Mouse (Mus musculus) liver, embryonic 13.5 days (tissue): Measurements from ENCODE around the gene Utp11. TPM values are rescaled to one million over a fixed set of nuclear protein-coding genes. Genes with fewer than 3 reads are reported as not detected.
A peak's percentile ranks its signal among the peaks of the same experiment; 100 is the strongest.

Experiments
- ATAC-seq: fragments of 200-750 bp; cut with Nextera tagmentation; 2 replicates; pipeline ENCODE4 v1.8.0; 2017; ENCODE audit warnings: low read depth, mild to moderate bottlenecking, moderate number of reproducible peaks, moderate library complexity
- DNase-seq: peaks from one replicate; pipeline ENCODE4 v3.0.0; 2022
- H3K27ac ChIP-seq: fragments of 300-500 bp; sonication (generic); 2 replicates; pipeline ENCODE4 v1.5.1; 2015; ENCODE audit warnings: moderate library complexity, mild to moderate bottlenecking, inconsistent platforms
- H3K27me3 ChIP-seq: fragments of 300-500 bp; sonication (generic); 2 replicates; pipeline ENCODE4 v1.6.1; 2015; ENCODE audit warnings: mild to moderate bottlenecking, inconsistent platforms
- H3K36me3 ChIP-seq: fragments of 300-500 bp; sonication (generic); 2 replicates; pipeline ENCODE4 v1.6.1; 2015; ENCODE audit warnings: mild to moderate bottlenecking, inconsistent platforms
- H3K4me1 ChIP-seq: fragments of 300-500 bp; sonication (generic); replicated peaks from 2 replicates; pipeline ENCODE4 v1.6.1; 2015; ENCODE audit warnings: inconsistent platforms
- H3K4me2 ChIP-seq: fragments of 300-500 bp; sonication (generic); 2 replicates; pipeline ENCODE4 v1.6.1; 2015; ENCODE audit warnings: inconsistent platforms, mild to moderate bottlenecking, moderate library complexity
- H3K4me3 ChIP-seq: fragments of 300-500 bp; sonication (generic); replicated peaks from 2 replicates; pipeline ENCODE4 v1.5.1; 2015; ENCODE audit warnings: mild to moderate bottlenecking, inconsistent platforms
- H3K9ac ChIP-seq: fragments of 300-500 bp; sonication (generic); 2 replicates; pipeline ENCODE4 v1.6.1; 2015; ENCODE audit warnings: mild to moderate bottlenecking, inconsistent platforms
- H3K9me3 ChIP-seq: fragments of 300-500 bp; sonication (generic); replicated peaks from 2 replicates; pipeline ENCODE4 v1.6.1; 2016; ENCODE audit warnings: inconsistent platforms
- WGBS: fragments of 180-500 bp; shearing (Covaris S2); methylation state at CpG from one replicate; pipeline ENCODE4 v1.1.7; 2015; ENCODE audit not compliant: insufficient replicate concordance; 5-methylcytosine and 5-hydroxymethylcytosine counted together
- polyA plus RNA-seq: library from polyadenylated mRNA; unstranded; fragments of >200 nt; fragmentation: Nextera tagmentation; extraction: Ambion mirVana; gene quantifications from 2 replicates; pipeline ENCODE4 v1.2.1, GENCODE M21; 2015

Utp11 gene
- 37.5 and 48.1 TPM in 2 replicates for polyA plus RNA-seq

DNA sequence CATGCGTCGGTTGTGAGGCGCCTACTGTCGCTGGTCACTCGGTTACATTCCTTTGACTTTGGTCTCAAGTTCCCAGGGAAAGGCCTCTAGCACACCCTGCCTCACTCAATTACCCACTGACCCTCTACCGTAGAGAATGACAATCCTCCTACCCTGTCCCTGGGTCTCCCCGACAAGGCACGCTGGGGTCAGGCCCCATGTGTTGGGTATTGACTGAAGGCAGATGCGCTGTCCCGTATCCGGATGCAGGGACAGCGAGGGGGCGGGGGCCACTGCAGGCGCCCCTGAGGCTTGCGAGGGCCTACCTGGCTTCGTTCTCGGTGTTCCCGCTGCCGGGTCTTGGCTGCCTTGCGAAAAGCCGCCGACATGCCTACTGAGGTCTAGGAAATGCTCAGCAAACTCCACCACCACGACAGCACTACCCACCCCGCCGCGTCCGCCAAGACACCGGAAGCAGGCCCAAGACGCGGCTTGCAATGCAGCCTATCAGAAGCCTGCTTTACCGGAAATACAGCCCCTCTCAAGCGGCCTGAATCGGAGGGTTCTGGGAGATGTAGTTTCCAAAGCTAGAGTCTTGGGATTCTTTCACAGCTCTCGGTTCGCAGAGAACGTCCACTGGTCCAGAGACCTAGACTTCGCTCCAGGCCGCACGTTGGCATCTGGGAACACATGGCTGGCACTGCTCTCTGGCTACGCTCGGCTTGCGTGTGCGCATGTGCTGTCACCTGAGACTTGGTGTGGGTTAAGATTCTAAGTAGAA lies at the start of gene Utp11:
Gene Utp11 (minus strand): TSS at position 466 of the 760 bp plus-strand sequence.
- Histone ChIP-seq H3K4me1 (peaks cover 49% of the 10 kb centered on the region), H3K4me3 (peak within 1 kb of the TSS; percentile 85), H3K4me2 (peak within 1 kb of the TSS; percentile 85), H3K27me3 (no peaks in the 10 kb centered on the region), H3K9ac (peak within 1 kb of the TSS; percentile 87), H3K27ac (peak within 1 kb of the TSS; percentile 60), H3K36me3 (peaks cover 5% of the 10 kb centered on the region; the same call in 1 of the 2 replicates), H3K9me3 (no peaks in the 10 kb centered on the region)
- peak; percentile 95 for ATAC-seq
- DNase-seq = peak; percentile 83
- WGBS = under 1% methylated on average over 43 of the region's 43 CpGs

DNA sequence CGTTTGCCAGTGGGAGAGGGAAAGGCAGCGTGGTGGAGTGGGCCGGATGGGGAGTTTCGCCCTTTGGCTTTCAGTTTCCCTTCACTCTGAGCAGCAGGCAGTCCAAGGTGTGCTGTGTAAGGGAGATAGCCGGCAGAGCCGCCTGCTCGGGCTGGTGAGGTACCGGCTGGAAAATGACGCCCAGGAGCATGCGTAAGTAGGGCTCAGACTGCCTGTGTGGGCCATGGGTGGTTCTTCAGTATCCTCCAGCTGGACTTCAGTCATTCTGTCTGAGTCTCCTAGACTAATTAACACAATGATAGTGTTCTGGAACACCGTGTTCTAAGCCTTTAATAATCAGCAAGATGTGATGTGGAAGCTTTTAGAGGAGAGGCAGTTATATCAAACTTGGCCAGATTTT lies 49.4 kb upstream of the Utp11 start:
- ATAC-seq (no peak), DNase-seq (no peak)
- H3K4me2 ChIP-seq = 0 out of 2 replicates have a peak overlapping the region, but pooled peaks have one; percentile 2
- H3K4me1 ChIP-seq = peaks cover 36% of the 10 kb centered on the region
- no peak overlapping the region for H3K27ac ChIP-seq
- no peak overlapping the region for H3K4me3 ChIP-seq
- H3K9ac ChIP-seq = no peak overlapping the region
- 74% methylated on average over 11 of the region's 11 CpGs for WGBS
- H3K9me3 ChIP-seq = no peaks in the 10 kb centered on the region
- H3K36me3 ChIP-seq = no peaks in the 10 kb centered on the region
- no peaks in the 10 kb centered on the region for H3K27me3 ChIP-seq

DNA sequence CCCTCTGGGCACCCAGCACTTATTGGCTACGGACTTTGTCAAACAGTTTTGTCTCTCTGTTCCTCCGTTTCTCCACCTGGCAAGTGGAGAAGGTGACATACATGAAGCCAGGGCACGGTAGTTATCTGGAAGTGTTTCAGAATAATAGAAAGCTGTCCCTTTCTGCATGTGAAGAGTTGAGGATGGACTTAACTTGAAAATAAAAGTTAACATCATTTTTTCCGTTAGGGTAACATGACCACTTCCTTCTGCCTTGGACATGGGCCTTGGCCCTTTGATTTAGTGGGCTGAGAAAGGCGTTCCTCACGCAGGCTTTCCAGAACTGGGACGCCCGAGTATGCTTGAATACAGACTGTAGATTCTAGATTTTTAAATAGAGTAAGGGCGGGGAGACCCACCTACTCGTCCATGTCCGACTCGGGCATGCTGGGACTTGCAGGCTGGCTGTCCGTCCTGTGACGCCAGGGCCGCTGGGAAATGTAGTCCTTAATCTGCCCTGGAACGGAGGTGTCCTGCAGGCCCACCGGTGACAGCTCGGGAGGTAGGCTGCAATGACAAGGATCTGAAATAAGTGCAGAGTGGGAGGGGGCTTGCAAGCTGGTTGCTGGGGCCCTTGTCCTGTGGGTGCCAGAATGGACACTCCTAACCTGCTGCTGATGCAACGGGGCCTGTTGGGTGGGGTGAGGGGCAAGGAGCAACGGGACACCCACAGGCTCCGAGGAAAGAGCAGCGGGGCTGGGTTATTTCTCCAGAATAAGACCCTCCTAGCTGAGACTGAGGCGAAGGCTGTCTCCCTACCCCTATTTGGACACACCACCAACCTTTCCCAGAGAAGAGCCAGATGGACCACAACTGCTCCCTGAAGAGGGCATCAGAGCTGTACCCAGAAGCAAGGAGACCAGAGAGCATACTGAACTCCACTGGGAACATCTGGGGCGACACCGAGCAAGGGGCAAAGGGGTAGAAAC lies 48.3 kb upstream of the Utp11 start, which contains the start of gene Inpp5b:
Gene Inpp5b (plus strand): TSS at position 475 of the 968 bp plus-strand sequence.
- Histone ChIP-seq H3K4me2 (peak within 1 kb of the TSS; percentile 67), H3K27me3 (no peaks in the 10 kb centered on the region), H3K9me3 (no peaks in the 10 kb centered on the region), H3K4me1 (peaks cover 37% of the 10 kb centered on the region), H3K4me3 (peak within 1 kb of the TSS; percentile 59), H3K27ac (no peak within 1 kb of the TSS), H3K36me3 (no peaks in the 10 kb centered on the region), H3K9ac (peak within 1 kb of the TSS; percentile 67)
- ATAC-seq (peak; percentile 79), DNase-seq (peak; percentile 63)
- 14% methylated on average over 25 of the region's 25 CpGs for WGBS

DNA sequence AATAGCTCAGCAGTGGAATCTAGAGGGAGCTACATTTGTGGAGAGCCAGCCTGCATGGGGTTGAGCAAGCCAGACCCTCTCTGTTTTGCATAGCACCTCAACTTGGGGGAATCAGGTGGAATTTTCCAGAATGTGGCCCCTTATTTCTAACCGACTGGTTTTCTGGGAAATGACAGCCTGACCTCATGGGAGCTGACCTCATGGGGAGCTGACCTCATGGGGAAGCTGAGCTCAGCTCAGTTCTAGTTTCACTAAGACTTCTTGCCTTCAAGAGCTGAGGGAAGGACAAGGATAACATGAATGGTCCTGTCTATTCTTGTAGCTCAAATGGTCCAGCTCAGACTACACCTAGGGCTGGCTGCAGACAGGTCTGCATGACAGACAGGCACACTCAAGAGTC lies 45.4 kb upstream of the Utp11 start:
- Histone ChIP-seq H3K4me3 (no peak overlapping the region), H3K4me1 (peaks cover 37% of the 10 kb centered on the region), H3K27me3 (no peaks in the 10 kb centered on the region), H3K9ac (no peak overlapping the region), H3K27ac (no peak overlapping the region), H3K36me3 (peaks cover under 1% of the 10 kb centered on the region; the same call in 1 of the 2 replicates), H3K4me2 (no peak overlapping the region), H3K9me3 (no peaks in the 10 kb centered on the region)
- DNase-seq = no peak
- ATAC-seq = no peak
- WGBS = 56% methylated on average over 1 of the region's 1 CpGs

DNA sequence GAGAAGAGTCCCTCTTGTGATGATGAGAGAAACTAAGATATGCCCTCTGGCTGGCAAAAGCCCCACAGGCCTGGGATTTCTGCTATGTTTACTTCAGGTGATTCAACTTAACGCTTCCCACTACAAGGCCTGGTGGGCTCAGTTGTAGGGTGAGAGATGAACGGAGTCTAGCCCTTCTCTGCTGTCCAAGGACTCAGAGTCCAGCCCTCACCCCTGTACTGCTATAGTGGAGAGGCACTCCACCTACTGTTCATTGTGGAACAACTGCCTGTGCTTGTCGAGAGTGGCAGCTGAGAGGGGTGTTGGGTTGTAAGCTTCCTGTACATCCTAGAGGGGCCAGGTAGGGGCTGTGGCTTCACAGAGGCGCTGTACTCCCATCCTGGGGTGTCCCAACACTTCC lies 44.6 kb upstream of the Utp11 start:
- 39% methylated on average over 4 of the region's 4 CpGs for WGBS
- no peak overlapping the region for H3K4me2 ChIP-seq

DNA sequence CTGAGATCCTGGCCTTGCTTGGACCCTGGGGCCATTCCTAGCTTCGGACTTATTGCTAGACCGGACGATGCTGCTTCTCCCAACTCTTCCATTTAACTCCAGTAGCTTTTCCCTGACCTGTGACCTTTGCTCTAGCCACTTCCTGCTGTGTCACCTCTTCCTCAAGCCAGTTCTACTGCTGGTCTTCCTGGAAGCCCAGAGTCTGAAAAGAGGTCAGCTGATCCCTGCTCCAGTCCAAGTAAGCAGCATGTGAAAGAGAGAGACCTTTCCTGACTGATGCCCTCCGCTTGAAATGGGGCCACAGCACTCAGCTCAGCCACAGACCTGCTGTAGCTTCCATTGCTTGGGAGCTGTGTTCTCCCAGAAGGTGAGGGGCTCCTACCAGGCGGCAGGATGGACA lies 44.1 kb upstream of the Utp11 start:
- no peak overlapping the region for H3K27ac ChIP-seq
- peaks cover 28% of the 10 kb centered on the region for H3K4me1 ChIP-seq
- no peaks in the 10 kb centered on the region for H3K9me3 ChIP-seq
- H3K9ac ChIP-seq = no peak overlapping the region
- H3K36me3 ChIP-seq = peaks cover 13% of the 10 kb centered on the region
- H3K4me3 ChIP-seq = no peak overlapping the region
- ATAC-seq = no peak
- no peak overlapping the region for H3K4me2 ChIP-seq
- DNase-seq = no peak
- no peaks in the 10 kb centered on the region for H3K27me3 ChIP-seq
- 72% methylated on average over 5 of the region's 5 CpGs for WGBS

More for the DNA sequence above, 44.6 kb upstream of the Utp11 start:
- DNase-seq = no peak
- no peak overlapping the region for H3K4me3 ChIP-seq
- no peak overlapping the region for H3K27ac ChIP-seq
- peaks cover 8% of the 10 kb centered on the region for H3K36me3 ChIP-seq
- ATAC-seq = no peak
- no peaks in the 10 kb centered on the region for H3K9me3 ChIP-seq
- H3K4me1 ChIP-seq = peaks cover 33% of the 10 kb centered on the region
- no peak overlapping the region for H3K9ac ChIP-seq
- no peaks in the 10 kb centered on the region for H3K27me3 ChIP-seq

DNA sequence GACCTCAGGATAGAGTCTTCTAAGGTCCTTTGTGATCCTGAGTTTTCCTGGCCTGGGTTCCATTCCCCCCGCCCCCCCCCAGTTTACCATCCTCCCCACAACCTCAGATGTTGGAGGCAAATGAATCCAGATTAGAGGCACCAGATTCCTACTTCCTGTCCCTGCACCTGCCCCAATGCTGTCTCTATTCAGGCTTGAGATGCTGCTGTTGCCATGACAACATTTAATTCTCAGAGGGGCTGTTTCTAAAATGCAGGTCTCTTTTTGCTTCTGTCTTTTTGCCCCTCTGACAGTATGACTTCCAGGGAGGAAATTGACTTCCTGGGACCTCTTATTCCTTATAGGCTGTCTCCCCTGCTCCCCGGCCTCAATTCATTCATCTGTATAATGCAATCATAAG lies 43.6 kb upstream of the Utp11 start:
- no peak for DNase-seq
- ATAC-seq = no peak
- Histone ChIP-seq H3K9ac (no peak overlapping the region), H3K4me1 (peaks cover 23% of the 10 kb centered on the region), H3K27me3 (no peaks in the 10 kb centered on the region), H3K27ac (no peak overlapping the region), H3K4me2 (no peak overlapping the region), H3K36me3 (peaks cover 18% of the 10 kb centered on the region), H3K4me3 (no peak overlapping the region), H3K9me3 (no peaks in the 10 kb centered on the region)
- 60% methylated on average over 2 of the region's 2 CpGs for WGBS

DNA sequence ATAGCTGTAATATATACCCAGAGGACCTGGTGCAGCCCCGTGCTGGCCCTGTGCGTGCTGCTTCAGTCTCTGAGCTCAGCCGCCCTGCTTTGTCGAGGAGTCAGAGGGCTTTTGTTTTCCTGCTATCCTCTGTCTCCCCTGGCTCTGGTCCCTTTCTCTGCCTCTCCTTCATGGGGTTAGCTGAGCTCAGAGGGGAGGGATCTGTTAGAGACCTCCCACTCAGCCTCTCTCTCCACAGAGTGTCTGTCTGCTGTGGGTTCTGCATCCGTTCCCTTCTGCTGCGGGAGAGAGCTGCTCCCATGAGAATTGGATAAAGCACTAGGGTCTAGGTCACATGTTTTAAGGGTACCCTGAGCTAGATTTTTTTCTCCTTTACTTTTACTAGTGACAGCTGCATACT lies 32.7 kb upstream of the Utp11 start:
- H3K9me3 ChIP-seq = no peaks in the 10 kb centered on the region
- H3K36me3 ChIP-seq = peaks cover 100% of the 10 kb centered on the region
- ATAC-seq = no peak

DNA sequence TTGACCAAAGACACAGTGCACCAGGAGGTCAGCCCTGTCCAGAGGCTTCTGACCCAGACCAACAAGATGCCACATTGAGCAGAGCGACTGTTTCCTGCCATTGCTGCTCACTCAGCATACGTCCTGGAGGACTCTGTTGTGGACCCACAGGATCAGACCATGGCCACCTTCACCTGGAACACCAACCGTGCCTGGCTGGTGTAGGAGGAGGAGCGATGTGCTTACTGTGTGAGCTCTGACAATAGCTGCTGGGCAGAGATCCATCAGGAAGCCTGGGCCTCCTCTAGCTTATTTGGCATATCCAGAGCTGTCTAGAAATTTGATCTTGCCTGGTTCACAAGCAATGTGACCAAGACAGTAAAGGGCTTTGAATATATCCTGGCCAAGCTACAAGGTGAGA lies 25.7 kb upstream of the Utp11 start:
- 90% methylated on average over 4 of the region's 4 CpGs for WGBS
- H3K27me3 ChIP-seq = no peaks in the 10 kb centered on the region
- ATAC-seq (no peak), DNase-seq (no peak)
- no peak overlapping the region for H3K4me3 ChIP-seq
- H3K9ac ChIP-seq = no peak overlapping the region
- no peaks in the 10 kb centered on the region for H3K9me3 ChIP-seq
- no peak overlapping the region for H3K4me2 ChIP-seq
- no peak overlapping the region for H3K27ac ChIP-seq
- H3K36me3 ChIP-seq = peaks cover 83% of the 10 kb centered on the region
- H3K4me1 ChIP-seq = peaks cover 19% of the 10 kb centered on the region

More for the DNA sequence above, 32.7 kb upstream of the Utp11 start:
- no peak overlapping the region for H3K27ac ChIP-seq
- WGBS = 89% methylated on average over 6 of the region's 6 CpGs
- no peaks in the 10 kb centered on the region for H3K4me1 ChIP-seq
- no peak overlapping the region for H3K4me3 ChIP-seq
- no peaks in the 10 kb centered on the region for H3K27me3 ChIP-seq
- DNase-seq = no peak
- no peak overlapping the region for H3K9ac ChIP-seq
- no peak overlapping the region for H3K4me2 ChIP-seq

DNA sequence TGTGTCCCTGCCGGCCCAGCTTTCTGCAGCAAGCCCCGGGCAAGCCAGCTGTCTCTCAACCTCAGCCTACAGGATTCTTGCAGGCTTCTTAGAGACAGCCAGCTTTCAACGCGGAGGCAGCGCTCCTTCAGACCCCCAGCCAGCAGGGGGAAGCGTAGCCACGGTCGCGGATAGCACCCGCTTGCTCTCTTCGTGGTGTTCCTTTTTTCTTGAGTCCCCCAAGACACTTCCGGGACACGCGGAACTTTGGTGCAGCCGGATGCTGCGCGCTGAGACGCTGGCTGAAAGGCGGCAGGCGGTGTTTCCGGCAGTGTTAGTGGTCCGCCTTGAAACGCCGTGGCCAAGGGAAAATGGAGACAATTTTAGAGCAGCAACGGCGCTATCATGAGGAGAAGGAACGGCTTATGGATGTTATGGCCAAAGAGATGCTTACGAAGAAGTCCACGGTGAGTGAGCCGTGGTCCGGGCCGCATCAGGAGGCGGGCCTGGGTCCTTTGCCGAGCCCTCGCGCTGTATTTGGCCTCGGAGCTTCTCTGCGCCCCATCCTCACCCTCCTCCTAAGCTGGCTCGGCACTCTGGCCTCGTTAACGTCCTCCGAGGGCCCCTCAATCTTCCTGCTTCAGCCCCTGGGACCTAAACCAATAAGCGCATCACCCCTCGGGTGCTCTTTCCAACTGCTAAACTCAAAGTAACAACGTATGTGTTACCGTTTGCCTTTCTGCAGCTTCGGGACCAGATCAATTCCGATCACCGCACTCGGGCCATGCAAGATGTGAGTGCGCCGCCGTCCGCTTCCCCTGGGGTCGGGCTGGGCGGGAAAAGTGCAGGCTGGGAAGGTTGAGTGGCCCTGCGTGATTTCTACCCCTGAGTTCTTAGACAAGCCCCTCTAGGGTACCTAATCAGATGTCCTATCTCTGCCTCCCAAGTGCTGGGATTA lies 21.4 kb upstream of the Utp11 start, which contains the start of gene Sf3a3:
Gene Sf3a3 (plus strand): TSS at position 232 of the 937 bp plus-strand sequence.
- Histone ChIP-seq H3K36me3 (peaks cover 42% of the 10 kb centered on the region), H3K27ac (peak within 1 kb of the TSS; percentile 85), H3K9me3 (no peaks in the 10 kb centered on the region), H3K4me1 (peaks cover 55% of the 10 kb centered on the region), H3K27me3 (no peaks in the 10 kb centered on the region), H3K4me3 (peak within 1 kb of the TSS; percentile 96), H3K9ac (peak within 1 kb of the TSS; percentile 96), H3K4me2 (peak within 1 kb of the TSS; percentile 82)
- DNase-seq = peak; percentile 89
- WGBS = under 1% methylated on average over 57 of the region's 57 CpGs
- peak; percentile 85 for ATAC-seq
